Mouse (Mus musculus) cortical plate, adult 2 months (tissue): ENCODE measurements at regions not wholly inside any gene's neighbourhood (a gene's known extent, or its start where the extent isn't known, plus 50 kb on each side); places are given as distances from the start of the nearest gene placed in this dataset.

Experiments used
- CTCF ChIP-seq: fragments of 200-500 bp; IDR thresholded peaks from 2 replicates; pipeline ENCODE4 v1.5.1; 2011; ENCODE audit warnings: mild to moderate bottlenecking, control low read depth, low read length; ENCODE audit not compliant: insufficient read depth; ENCODE audit errors: extremely low read depth
- POLR2A ChIP-seq: fragments of 200-500 bp; IDR thresholded peaks from 2 replicates; pipeline ENCODE4 v1.6.1; 2011; ENCODE audit warnings: mild to moderate bottlenecking, low read length, control low read depth; ENCODE audit not compliant: insufficient read depth; ENCODE audit errors: extremely low read depth

GRCm38 (mm10) chr1:73481956-73482355 is 466.2 kb upstream of the Tnp1 start:
- no peak for TF ChIP-seq CTCF
- no peak for TF ChIP-seq POLR2A
